Mouse (Mus musculus) lung, embryonic 15.5 days (tissue): ENCODE measurements around the gene Il22ra1. TPM values are rescaled to one million over a fixed set of nuclear protein-coding genes. Genes with fewer than 3 reads are reported as not detected.

Source experiments
- ATAC-seq: fragments of 200-750 bp; cut with Nextera tagmentation; 2 replicates; pipeline ENCODE4 v1.8.0; 2017; ENCODE audit warnings: moderate number of reproducible peaks, borderline replicate concordance; ENCODE audit not compliant: low FRiP score, low TSS enrichment; ENCODE audit errors: extremely low read depth
- H3K27ac ChIP-seq: fragments of 300-500 bp; sonication (generic); 2 replicates; pipeline ENCODE4 v1.5.1; 2015; ENCODE audit warnings: moderate library complexity, mild to moderate bottlenecking, inconsistent platforms
- H3K27me3 ChIP-seq: fragments of 300-500 bp; sonication (generic); 2 replicates; pipeline ENCODE4 v1.6.1; 2015; ENCODE audit warnings: inconsistent platforms
- H3K36me3 ChIP-seq: fragments of 300-500 bp; sonication (generic); 2 replicates; pipeline ENCODE4 v1.6.1; 2015; ENCODE audit warnings: inconsistent platforms
- H3K4me1 ChIP-seq: fragments of 300-500 bp; sonication (generic); 2 replicates; pipeline ENCODE4 v1.6.1; 2015; ENCODE audit warnings: inconsistent platforms
- H3K4me2 ChIP-seq: fragments of 300-500 bp; sonication (generic); 2 replicates; pipeline ENCODE4 v1.6.1; 2015; ENCODE audit warnings: inconsistent platforms, mild to moderate bottlenecking, moderate library complexity
- H3K4me3 ChIP-seq: fragments of 300-500 bp; sonication (generic); 2 replicates; pipeline ENCODE4 v1.5.1; 2015; ENCODE audit warnings: mild to moderate bottlenecking, inconsistent platforms
- H3K9ac ChIP-seq: fragments of 300-500 bp; sonication (generic); 2 replicates; pipeline ENCODE4 v1.6.1; 2015; ENCODE audit warnings: inconsistent platforms
- H3K9me3 ChIP-seq: fragments of 300-500 bp; sonication (generic); 2 replicates; pipeline ENCODE4 v1.6.1; 2016; ENCODE audit warnings: inconsistent platforms
- WGBS: fragments of 180-500 bp; shearing (Covaris S2); methylation state at CpG from one replicate; pipeline ENCODE4 v1.1.7; 2015; 5-methylcytosine and 5-hydroxymethylcytosine counted together
- polyA plus RNA-seq: library from polyadenylated mRNA; unstranded; fragments of >200 nt; fragmentation: Nextera tagmentation; extraction: Ambion mirVana; gene quantifications from 2 replicates; pipeline ENCODE4 v1.2.1, GENCODE M21; 2015

The Il22ra1 gene
- polyA plus RNA-seq, 1 experiment from 2014 or later, result 0.12 TPM

- WGBS, result 54% methylated on average over 10 of the region's 10 CpGs
- no peaks in the 10 kb centered on the region for H3K36me3 ChIP-seq
- no peak within 1 kb of the TSS for H3K9ac ChIP-seq
- no peaks in the 10 kb centered on the region for H3K4me1 ChIP-seq
- H3K27me3 ChIP-seq, result 0 out of 2 replicates have a peak, but pooled peaks cover 3% of the 10 kb centered on the region
- H3K4me2 ChIP-seq, result no peak within 1 kb of the TSS
- no peak within 1 kb of the TSS for H3K27ac ChIP-seq
- no peaks in the 10 kb centered on the region for H3K9me3 ChIP-seq
- no peak for ATAC-seq
- no peak within 1 kb of the TSS for H3K4me3 ChIP-seq
Observed at GRCm38 (mm10) chr4:135759356-135759976, 31.5 kb downstream of the Il22ra1 start, which contains the start of gene Myom3. Gene Myom3, plus strand, starts transcription at chr4:135759715.

GRCm38 (mm10) chr4:135761048-135761447 is 33.1 kb downstream of the Il22ra1 start:
- no peak overlapping the region for H3K4me3 ChIP-seq
- no peak overlapping the region for H3K9ac ChIP-seq
- 68% methylated on average over 8 of the region's 8 CpGs for WGBS
- H3K4me1 ChIP-seq, result no peaks in the 10 kb centered on the region
- H3K27me3 ChIP-seq, result 0 out of 2 replicates have a peak, but pooled peaks cover 3% of the 10 kb centered on the region
- H3K4me2 ChIP-seq, result no peak overlapping the region
- H3K9me3 ChIP-seq, result no peaks in the 10 kb centered on the region
- H3K36me3 ChIP-seq, result no peaks in the 10 kb centered on the region
- ATAC-seq, result no peak
- H3K27ac ChIP-seq, result no peak overlapping the region

GRCm38 (mm10) chr4:135761569-135761968 is 33.6 kb downstream of the Il22ra1 start:
- Histone ChIP-seq H3K9ac (no peak overlapping the region), H3K4me2 (no peak overlapping the region), H3K27ac (no peak overlapping the region), H3K27me3 (0 out of 2 replicates have a peak, but pooled peaks cover 3% of the 10 kb centered on the region), H3K36me3 (no peaks in the 10 kb centered on the region), H3K9me3 (no peaks in the 10 kb centered on the region), H3K4me1 (no peaks in the 10 kb centered on the region), H3K4me3 (no peak overlapping the region)
- ATAC-seq, result no peak
- 76% methylated on average over 7 of the region's 7 CpGs for WGBS

GRCm38 (mm10) chr4:135762251-135762906 is 34.4 kb downstream of the Il22ra1 start:
- Histone ChIP-seq H3K27ac (no peak overlapping the region), H3K9me3 (no peaks in the 10 kb centered on the region), H3K36me3 (no peaks in the 10 kb centered on the region), H3K4me2 (peak overlapping the region; percentile 55), H3K4me3 (peak overlapping the region; percentile 35), H3K27me3 (0 out of 2 replicates have a peak, but pooled peaks cover 3% of the 10 kb centered on the region), H3K9ac (no peak overlapping the region), H3K4me1 (no peaks in the 10 kb centered on the region)
- WGBS, result 8% methylated on average over 19 of the region's 19 CpGs
- ATAC-seq, result peak; percentile 78

- H3K4me2 ChIP-seq, result no peak overlapping the region
- H3K4me3 ChIP-seq, result no peak overlapping the region
- 87% methylated on average over 13 of the region's 13 CpGs for WGBS
- no peak overlapping the region for H3K27ac ChIP-seq
- no peaks in the 10 kb centered on the region for H3K9me3 ChIP-seq
- no peak for ATAC-seq
- H3K4me1 ChIP-seq, result no peaks in the 10 kb centered on the region
- no peaks in the 10 kb centered on the region for H3K27me3 ChIP-seq
- H3K36me3 ChIP-seq, result no peaks in the 10 kb centered on the region
- H3K9ac ChIP-seq, result no peak overlapping the region
Observed at GRCm38 (mm10) chr4:135764700-135765099, 36.7 kb downstream of the Il22ra1 start.

- H3K4me3 ChIP-seq, result no peak overlapping the region
- H3K27me3 ChIP-seq, result no peaks in the 10 kb centered on the region
- H3K27ac ChIP-seq, result no peak overlapping the region
- WGBS, result 81% methylated on average over 8 of the region's 8 CpGs
- no peaks in the 10 kb centered on the region for H3K9me3 ChIP-seq
- H3K4me2 ChIP-seq, result no peak overlapping the region
- H3K36me3 ChIP-seq, result no peaks in the 10 kb centered on the region
- no peaks in the 10 kb centered on the region for H3K4me1 ChIP-seq
- ATAC-seq, result no peak
- no peak overlapping the region for H3K9ac ChIP-seq
Observed at GRCm38 (mm10) chr4:135765707-135766106, 37.7 kb downstream of the Il22ra1 start.

GRCm38 (mm10) chr4:135766976-135767375 is 39.0 kb downstream of the Il22ra1 start:
- no peak for ATAC-seq
- no peak overlapping the region for H3K4me2 ChIP-seq
- no peaks in the 10 kb centered on the region for H3K9me3 ChIP-seq
- no peak overlapping the region for H3K27ac ChIP-seq
- H3K4me1 ChIP-seq, result no peaks in the 10 kb centered on the region
- no peak overlapping the region for H3K4me3 ChIP-seq
- no peak overlapping the region for H3K9ac ChIP-seq
- H3K27me3 ChIP-seq, result no peaks in the 10 kb centered on the region
- WGBS, result 71% methylated on average over 3 of the region's 3 CpGs
- H3K36me3 ChIP-seq, result no peaks in the 10 kb centered on the region

GRCm38 (mm10) chr4:135768572-135769526 is 40.9 kb downstream of the Il22ra1 start:
- no peaks in the 10 kb centered on the region for H3K36me3 ChIP-seq

GRCm38 (mm10) chr4:135770611-135771305 is 42.8 kb downstream of the Il22ra1 start:
- H3K4me2 ChIP-seq, result no peak overlapping the region
- H3K9me3 ChIP-seq, result no peaks in the 10 kb centered on the region
- 80% methylated on average over 18 of the region's 18 CpGs for WGBS
- no peaks in the 10 kb centered on the region for H3K36me3 ChIP-seq
- H3K4me1 ChIP-seq, result no peaks in the 10 kb centered on the region
- H3K27ac ChIP-seq, result no peak overlapping the region
- ATAC-seq, result no peak
- no peaks in the 10 kb centered on the region; the same call in 1 of the 2 replicates for H3K27me3 ChIP-seq
- no peak overlapping the region for H3K9ac ChIP-seq
- no peak overlapping the region for H3K4me3 ChIP-seq

More at GRCm38 (mm10) chr4:135768572-135769526, 40.9 kb downstream of the Il22ra1 start:
- no peak; the same call in 1 of the 2 replicates for ATAC-seq
- Histone ChIP-seq H3K27me3 (no peaks in the 10 kb centered on the region; the same call in 1 of the 2 replicates), H3K9me3 (no peaks in the 10 kb centered on the region), H3K4me1 (no peaks in the 10 kb centered on the region), H3K4me3 (no peak overlapping the region), H3K9ac (no peak overlapping the region), H3K27ac (no peak overlapping the region), H3K4me2 (no peak overlapping the region)
- WGBS, result 60% methylated on average over 14 of the region's 14 CpGs

GRCm38 (mm10) chr4:135771592-135771991 is 43.6 kb downstream of the Il22ra1 start:
- Histone ChIP-seq H3K9ac (no peak overlapping the region), H3K36me3 (no peaks in the 10 kb centered on the region), H3K4me1 (no peaks in the 10 kb centered on the region), H3K4me3 (no peak overlapping the region), H3K27me3 (no peaks in the 10 kb centered on the region; the same call in 1 of the 2 replicates), H3K4me2 (no peak overlapping the region), H3K9me3 (no peaks in the 10 kb centered on the region), H3K27ac (no peak overlapping the region)
- ATAC-seq, result no peak
- WGBS, result 72% methylated on average over 6 of the region's 6 CpGs

- Histone ChIP-seq H3K4me2 (no peak overlapping the region), H3K9ac (no peak overlapping the region), H3K36me3 (no peaks in the 10 kb centered on the region), H3K9me3 (no peaks in the 10 kb centered on the region), H3K27me3 (no peaks in the 10 kb centered on the region; the same call in 1 of the 2 replicates), H3K27ac (no peak overlapping the region), H3K4me1 (no peaks in the 10 kb centered on the region), H3K4me3 (no peak overlapping the region)
- 56% methylated on average over 4 of the region's 4 CpGs for WGBS
- ATAC-seq, result no peak
Observed at GRCm38 (mm10) chr4:135772671-135773070, 44.7 kb downstream of the Il22ra1 start.
